ENCODE assay signal across 23 mouse cellular contexts in genomic region chr8:64377830-64378229, GRCm38 (mm10).
"Had no signal": no experiment of that assay in that cellular context is flagged by ENCODE, and none has a peak within 500 bp of the region (broad histone marks: within the 10 kb centered on the region; RNA-seq: fewer than 3 reads in every experiment).

No protein-coding gene starts in this region.

- H3K4me3 ChIP-seq: embryonic facial prominence, embryonic 10.5 days; embryonic facial prominence, embryonic 12.5 days; embryonic facial prominence, embryonic 13.5 days; embryonic facial prominence, embryonic 15.5 days; erythroblast, embryonic 14.5 days; forebrain, embryonic 10.5 days; forebrain, embryonic 12.5 days; forebrain, embryonic 13.5 days; forebrain, embryonic 15.5 days; gastrocnemius, adult 2 months; heart, adult 2 months had no signal

- H3K27me3 ChIP-seq: embryonic facial prominence, embryonic 12.5 days; embryonic facial prominence, embryonic 13.5 days; embryonic facial prominence, embryonic 15.5 days; forebrain, embryonic 12.5 days; forebrain, embryonic 13.5 days; forebrain, embryonic 15.5 days had no signal

- H3K9ac ChIP-seq: embryonic facial prominence, embryonic 12.5 days; embryonic facial prominence, embryonic 13.5 days; embryonic facial prominence, embryonic 15.5 days; forebrain, embryonic 12.5 days; forebrain, embryonic 13.5 days; forebrain, embryonic 15.5 days; forebrain, postnatal 0 days had no signal

- H3K9me3 ChIP-seq: embryonic facial prominence, embryonic 10.5 days; embryonic facial prominence, embryonic 12.5 days; embryonic facial prominence, embryonic 13.5 days; embryonic facial prominence, embryonic 15.5 days; forebrain, embryonic 10.5 days; forebrain, embryonic 12.5 days; forebrain, embryonic 13.5 days; forebrain, embryonic 15.5 days had no signal

- H3K4me1 ChIP-seq: embryonic facial prominence, embryonic 10.5 days; embryonic facial prominence, embryonic 12.5 days; embryonic facial prominence, embryonic 13.5 days; embryonic facial prominence, embryonic 15.5 days; forebrain, embryonic 10.5 days; forebrain, embryonic 12.5 days; forebrain, embryonic 13.5 days; forebrain, embryonic 15.5 days had no signal

- H3K27ac ChIP-seq: embryonic facial prominence, embryonic 10.5 days; embryonic facial prominence, embryonic 12.5 days; embryonic facial prominence, embryonic 13.5 days; embryonic facial prominence, embryonic 15.5 days; forebrain, embryonic 10.5 days; forebrain, embryonic 12.5 days; forebrain, embryonic 13.5 days; forebrain, embryonic 15.5 days; gastrocnemius, adult 2 months; heart, adult 2 months had no signal

- DNase-seq: cerebellum, adult 9-10 months; cerebellum, adult 9-11 months; cerebellum, postnatal 14 days; cerebellum, postnatal 25 days; cerebellum, postnatal 36 days; embryo, embryonic 11 days; forebrain, postnatal 0 days; gastrocnemius, adult 2 months; gastrocnemius, postnatal 10 days; gastrocnemius, postnatal 14 days; gastrocnemius, postnatal 25 days; gastrocnemius, postnatal 36 days; heart, adult 18-20 months; heart, adult 2 months had no signal

- H3K4me2 ChIP-seq: embryonic facial prominence, embryonic 12.5 days; embryonic facial prominence, embryonic 13.5 days; embryonic facial prominence, embryonic 15.5 days; forebrain, embryonic 12.5 days; forebrain, embryonic 13.5 days; forebrain, embryonic 15.5 days had no signal

- H3K36me3 ChIP-seq: embryonic facial prominence, embryonic 10.5 days; embryonic facial prominence, embryonic 12.5 days; embryonic facial prominence, embryonic 13.5 days; embryonic facial prominence, embryonic 15.5 days; forebrain, embryonic 10.5 days; forebrain, embryonic 12.5 days; forebrain, embryonic 15.5 days had no signal
